Mouse (Mus musculus) bone marrow, adult 2 months (tissue): ENCODE data around the gene Kirrel3.

Experiments used
- CTCF ChIP-seq: fragments of 200-500 bp; IDR thresholded peaks from 2 replicates; pipeline ENCODE4 v1.5.1; 2011; ENCODE audit warnings: low read length, control low read depth; ENCODE audit not compliant: control insufficient read depth, insufficient read depth
- POLR2A ChIP-seq: fragments of 200-500 bp; IDR thresholded peaks from 2 replicates; pipeline ENCODE4 v1.6.1; 2011; ENCODE audit warnings: low read depth, mild to moderate bottlenecking, control low read depth, low read length, borderline replicate concordance; ENCODE audit not compliant: control insufficient read depth

- TF ChIP-seq CTCF (no peak), POLR2A (no peak)
Measured at GRCm38 (mm10) chr9:34507164-34507563, 21.5 kb downstream of the Kirrel3 start.
